Mouse (Mus musculus) cerebellum, adult 2 months (tissue): ENCODE measurements around the gene Tmem136. TPM values are rescaled to one million over a fixed set of nuclear protein-coding genes. Genes with fewer than 3 reads are reported as not detected.

Experiments used
- DNase-seq, 2 experiments: peaks; one replicate each; pipeline ENCODE4 v3.0.0; 2021
- H3K27ac ChIP-seq: fragments of 200-500 bp; 2 replicates; pipeline ENCODE4 v1.5.1; 2012; ENCODE audit warnings: low read length, control low read depth, inconsistent platforms; ENCODE audit not compliant: insufficient read depth
- H3K27me3 ChIP-seq: fragments of 200-500 bp; 2 replicates; pipeline ENCODE4 v1.6.1; 2012; ENCODE audit warnings: inconsistent platforms, mild to moderate bottlenecking, low read length, moderate library complexity; ENCODE audit not compliant: control insufficient read depth, insufficient read depth
- H3K4me1 ChIP-seq: fragments of 200-500 bp; 2 replicates; pipeline ENCODE4 v1.6.1; 2011; ENCODE audit warnings: low read length; ENCODE audit not compliant: control insufficient read depth, insufficient read depth
- H3K4me3 ChIP-seq: fragments of 200-500 bp; replicated peaks from 2 replicates; pipeline ENCODE3; 2011; ENCODE audit warnings: mild to moderate bottlenecking, low read depth, low read length, control low read depth; ENCODE audit not compliant: insufficient read depth
- CTCF ChIP-seq: fragments of 200-500 bp; IDR thresholded peaks from 2 replicates; pipeline ENCODE4 v1.5.1; 2011; ENCODE audit warnings: low read depth, mild to moderate bottlenecking, control low read depth, low read length, moderate library complexity, borderline replicate concordance; ENCODE audit not compliant: insufficient read depth
- POLR2A ChIP-seq: fragments of 200-500 bp; IDR thresholded peaks from 2 replicates; pipeline ENCODE4 v1.6.1; 2011; ENCODE audit warnings: low read length, control low read depth, borderline replicate concordance; ENCODE audit not compliant: insufficient read depth
- WGBS: fragments of 180-500 bp; shearing (Covaris S2); methylation state at CpG from one replicate; pipeline ENCODE4 v1.1.7; 2018; 5-methylcytosine and 5-hydroxymethylcytosine counted together
- polyA plus RNA-seq: library from polyadenylated mRNA; depleted of rRNA; stranded (reverse); fragments of >200 nt; gene quantifications from 2 replicates; pipeline ENCODE4 v1.2.3, GENCODE M21; 2012

Tmem136 gene
- polyA plus RNA-seq, 1 experiment = 17.4 TPM

GRCm38 (mm10) chr9:43084496-43085362 is 31.6 kb downstream of the Tmem136 start:
- WGBS = 88% methylated on average over 7 of the region's 7 CpGs
- TF ChIP-seq POLR2A (no peak), CTCF (no peak)
- DNase-seq = no peak

GRCm38 (mm10) chr9:43083441-43084055 is 32.8 kb downstream of the Tmem136 start:
- Histone ChIP-seq H3K4me3 (no peak overlapping the region), H3K27me3 (no peaks in the 10 kb centered on the region), H3K27ac (no peak overlapping the region), H3K4me1 (no peaks in the 10 kb centered on the region; the same call in 1 of the 2 replicates)
- WGBS = 18% methylated on average over 7 of the region's 7 CpGs
- TF ChIP-seq CTCF (no peak), POLR2A (no peak)
- DNase-seq = peak in 1 of 2 experiments; percentile 52

More at GRCm38 (mm10) chr9:43084496-43085362, 31.6 kb downstream of the Tmem136 start:
- Histone ChIP-seq H3K4me3 (no peak overlapping the region), H3K27ac (no peak overlapping the region), H3K4me1 (no peaks in the 10 kb centered on the region; the same call in 1 of the 2 replicates), H3K27me3 (no peaks in the 10 kb centered on the region)

- Histone ChIP-seq H3K27ac (no peak overlapping the region), H3K27me3 (no peaks in the 10 kb centered on the region), H3K4me1 (no peaks in the 10 kb centered on the region), H3K4me3 (no peak overlapping the region)
- TF ChIP-seq CTCF = no peak
- TF ChIP-seq POLR2A = no peak
- no peak for DNase-seq
- WGBS = 90% methylated on average over 3 of the region's 3 CpGs
These were observed 37.7 kb downstream of the Tmem136 start for GRCm38 (mm10) chr9:43078711-43079110.

GRCm38 (mm10) chr9:43076163-43076562 is 40.2 kb downstream of the Tmem136 start:
- no peaks in the 10 kb centered on the region for H3K27me3 ChIP-seq
- H3K4me3 ChIP-seq = no peak overlapping the region
- H3K27ac ChIP-seq = no peak overlapping the region
- no peak for DNase-seq
- WGBS = 71% methylated on average over 7 of the region's 7 CpGs
- H3K4me1 ChIP-seq = peaks cover 2% of the 10 kb centered on the region; the same call in 1 of the 2 replicates
- no peak for TF ChIP-seq POLR2A
- TF ChIP-seq CTCF = no peak

GRCm38 (mm10) chr9:43074611-43075010 is 41.8 kb downstream of the Tmem136 start:
- no peak for TF ChIP-seq POLR2A
- no peak for TF ChIP-seq CTCF

GRCm38 (mm10) chr9:43071741-43072140 is 44.6 kb downstream of the Tmem136 start:
- H3K27me3 ChIP-seq = no peaks in the 10 kb centered on the region
- TF ChIP-seq POLR2A = no peak
- TF ChIP-seq CTCF = no peak
- no peak overlapping the region for H3K27ac ChIP-seq
- 28% methylated on average over 2 of the region's 2 CpGs for WGBS
- H3K4me3 ChIP-seq = no peak overlapping the region
- no peak for DNase-seq
- peaks cover 6% of the 10 kb centered on the region; the same call in 1 of the 2 replicates for H3K4me1 ChIP-seq

More at GRCm38 (mm10) chr9:43074611-43075010, 41.8 kb downstream of the Tmem136 start:
- Histone ChIP-seq H3K4me1 (peaks cover 3% of the 10 kb centered on the region; the same call in 1 of the 2 replicates), H3K4me3 (no peak overlapping the region), H3K27me3 (no peaks in the 10 kb centered on the region), H3K27ac (no peak overlapping the region)
- no peak for DNase-seq
- WGBS = 100% methylated on average over 1 of the region's 1 CpGs

GRCm38 (mm10) chr9:43071176-43071575 is 45.2 kb downstream of the Tmem136 start:
- Histone ChIP-seq H3K27me3 (no peaks in the 10 kb centered on the region), H3K27ac (no peak overlapping the region), H3K4me1 (peaks cover 8% of the 10 kb centered on the region), H3K4me3 (no peak overlapping the region)
- TF ChIP-seq CTCF (no peak), POLR2A (no peak)
- 53% methylated on average over 4 of the region's 4 CpGs for WGBS
- DNase-seq = no peak
